Mouse (Mus musculus) heart, postnatal 14 days (tissue): ENCODE results near the gene Rpgrip1l. TPM values are rescaled to one million over a fixed set of nuclear protein-coding genes. Genes with fewer than 3 reads are reported as not detected.

Source experiments
- DNase-seq, 2 experiments: peaks; one replicate each; pipeline ENCODE4 v3.0.0; 2021 to 2022
- intact Hi-C: fragments of 180-260 bp; cut with DNase I; formaldehyde crosslinking; loops from one replicate; pipeline ENCODE4 v1.15.1; 2025
- total RNA-seq, 2 experiments: library from RNA; stranded (reverse); gene quantifications; 2 replicates each; pipeline ENCODE4 v1.2.3; 2021

The Rpgrip1l gene
- total RNA-seq, 2 experiments from 2014 or later: 3.2 to 3.6 TPM

DNA sequence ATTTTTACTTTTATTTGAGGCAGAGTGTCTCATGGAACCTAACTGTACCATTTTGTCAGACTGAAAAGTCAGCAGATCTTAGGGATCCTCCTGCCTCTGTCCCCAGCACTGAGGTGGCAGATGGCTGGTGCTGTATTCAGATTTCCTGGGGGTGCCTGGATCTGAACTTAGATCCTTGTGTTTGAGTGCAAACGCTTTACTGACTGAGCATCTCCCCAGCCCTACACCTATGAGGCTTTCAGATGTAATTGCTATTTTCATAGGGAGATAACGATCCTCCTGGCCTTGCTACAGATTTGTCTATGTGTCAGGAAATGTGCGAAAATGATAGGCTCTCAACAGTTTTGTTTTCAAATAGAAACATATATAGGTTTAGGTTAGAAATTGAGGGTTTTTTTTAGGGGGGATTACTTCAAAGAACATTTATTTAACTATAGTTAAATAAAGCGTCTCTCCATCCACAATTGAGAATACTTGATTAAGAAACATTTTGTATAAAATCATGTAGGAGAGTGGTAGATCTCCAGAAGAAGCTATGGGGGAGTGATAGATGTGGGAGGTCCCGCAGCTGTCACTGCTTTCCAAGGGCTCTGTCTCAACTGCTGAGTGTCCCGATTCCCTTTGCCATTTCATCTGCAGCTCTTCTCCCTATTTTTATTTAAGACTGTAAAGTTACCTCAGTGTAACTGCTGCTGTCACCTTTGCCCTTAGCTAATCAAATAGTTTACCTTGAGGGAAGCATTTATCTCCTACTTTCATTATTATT is 25.5 kb upstream of the Rpgrip1l start:
- intact Hi-C loops: no loop called here
- DNase-seq: no peak

DNA sequence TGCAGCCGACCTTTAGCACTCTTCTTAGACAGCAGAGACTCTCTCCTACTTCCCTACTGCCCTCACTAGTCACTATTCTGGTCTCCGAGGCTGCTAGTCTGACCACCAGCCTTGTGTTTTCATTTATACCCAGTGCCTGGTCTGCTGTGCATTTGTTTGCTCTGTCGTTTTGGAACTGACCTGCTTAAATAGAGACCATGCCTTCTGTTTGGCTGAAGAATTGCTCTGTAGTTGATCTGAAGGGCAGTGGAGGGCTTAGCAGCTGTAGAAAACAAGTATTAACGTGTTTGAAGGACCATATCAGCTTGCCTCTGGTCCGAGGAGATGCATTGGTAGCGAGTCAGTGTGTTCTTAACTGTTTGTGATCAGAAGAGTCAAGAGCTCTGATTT is 16.4 kb upstream of the Rpgrip1l start:
- intact Hi-C loops: no loop called here

DNA sequence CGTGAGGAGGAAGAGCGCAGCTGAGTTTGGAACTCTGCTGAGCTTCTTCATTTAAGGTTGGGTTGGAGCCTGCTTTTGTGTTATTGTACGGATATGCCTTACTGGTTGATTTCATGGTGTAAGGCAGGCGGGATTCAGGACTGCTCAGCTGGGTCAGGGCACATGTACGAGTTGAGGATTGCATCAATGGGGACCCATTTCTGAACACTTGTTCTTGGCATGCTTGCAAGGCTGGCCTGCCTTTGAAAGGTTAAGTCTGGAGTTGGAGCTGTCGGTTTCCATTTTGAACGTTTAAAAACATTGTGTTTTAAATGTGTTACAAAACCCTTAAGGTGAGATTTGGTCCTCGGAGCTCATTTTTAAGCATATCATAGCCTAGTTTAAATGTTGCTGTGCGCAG is 16.0 kb upstream of the Rpgrip1l start:
- intact Hi-C loops: no loop called here
- DNase-seq: no peak

More for the DNA sequence above, 16.4 kb upstream of the Rpgrip1l start:
- DNase-seq: no peak

DNA sequence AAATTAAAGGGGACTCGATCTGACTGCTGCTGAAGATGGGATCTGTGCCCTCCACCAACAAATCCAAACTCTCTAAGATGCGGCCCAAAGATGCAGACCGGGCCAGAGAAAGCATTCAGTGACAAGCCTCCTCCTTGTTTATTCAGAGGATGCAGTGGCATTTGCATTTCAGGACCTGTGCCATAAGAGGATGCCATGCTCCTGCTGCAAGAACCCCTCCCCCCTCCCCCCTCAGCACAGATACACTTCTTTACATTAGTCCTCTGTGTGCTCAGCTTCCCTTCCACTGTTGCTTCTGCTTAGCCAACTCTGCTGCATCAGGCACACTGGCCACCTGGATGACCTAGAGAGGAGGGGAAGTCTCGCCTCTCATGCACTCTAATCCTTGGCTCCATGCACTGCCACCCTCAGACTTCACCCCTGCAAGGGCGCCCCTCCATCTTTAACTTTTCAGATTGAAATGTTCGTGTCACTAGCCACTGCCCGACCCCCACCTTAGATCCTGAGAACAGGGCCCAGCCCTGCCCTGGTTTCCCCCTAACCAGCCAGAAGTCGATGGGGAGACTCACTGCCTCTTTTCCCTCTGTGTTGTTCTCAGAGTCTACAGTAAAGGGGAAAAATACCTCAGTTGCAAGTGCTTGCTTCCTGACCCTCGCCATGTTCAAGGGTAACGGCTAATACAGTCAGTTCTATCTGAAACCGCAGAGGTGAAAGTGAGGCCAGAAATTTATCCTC is 14.6 kb upstream of the Rpgrip1l start:
- intact Hi-C loops: no loop called here

DNA sequence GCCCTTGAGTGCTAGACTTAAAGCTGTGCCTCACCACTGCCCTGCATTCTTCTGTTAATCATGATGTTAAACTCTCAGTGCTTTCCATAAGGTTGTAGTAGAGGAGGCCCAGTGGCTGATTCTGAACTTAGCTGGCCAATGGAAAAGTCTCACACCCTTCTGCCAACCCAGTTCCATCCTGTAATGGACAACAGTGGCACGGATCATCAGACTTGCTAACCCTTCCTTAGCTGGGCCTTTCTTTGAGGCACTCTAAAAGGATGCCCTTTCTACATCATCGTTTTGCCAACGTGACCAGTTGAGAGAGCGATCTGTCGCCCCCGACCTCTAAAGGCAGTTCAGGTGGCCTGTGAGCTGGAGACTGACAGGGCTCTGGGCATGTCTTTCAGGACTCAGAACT is 13.9 kb upstream of the Rpgrip1l start:
- DNase-seq: no peak
- intact Hi-C loops: no loop called here

More for the DNA sequence above, 14.6 kb upstream of the Rpgrip1l start:
- DNase-seq: no peak

DNA sequence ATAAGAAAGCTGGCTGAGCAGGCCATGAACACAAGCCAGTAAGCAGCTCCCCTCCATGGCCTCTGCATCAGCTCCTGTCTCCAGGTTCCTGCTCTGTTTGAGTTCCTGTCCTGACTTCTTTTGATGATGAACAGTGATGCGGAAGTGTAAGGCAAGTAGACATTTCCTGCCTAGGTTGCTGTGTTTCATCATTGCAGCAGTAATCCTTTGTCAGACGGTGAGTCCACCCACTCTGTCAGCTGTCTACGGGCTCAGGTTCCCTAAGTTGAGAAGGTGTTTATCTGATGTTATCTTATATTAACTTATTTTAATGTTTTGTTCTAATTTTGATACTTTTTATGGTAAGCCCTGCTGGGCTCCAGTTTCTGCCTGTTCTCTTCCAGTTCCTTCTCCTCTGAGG is 13.0 kb upstream of the Rpgrip1l start:
- intact Hi-C loops: no loop called here
- no peak for DNase-seq

DNA sequence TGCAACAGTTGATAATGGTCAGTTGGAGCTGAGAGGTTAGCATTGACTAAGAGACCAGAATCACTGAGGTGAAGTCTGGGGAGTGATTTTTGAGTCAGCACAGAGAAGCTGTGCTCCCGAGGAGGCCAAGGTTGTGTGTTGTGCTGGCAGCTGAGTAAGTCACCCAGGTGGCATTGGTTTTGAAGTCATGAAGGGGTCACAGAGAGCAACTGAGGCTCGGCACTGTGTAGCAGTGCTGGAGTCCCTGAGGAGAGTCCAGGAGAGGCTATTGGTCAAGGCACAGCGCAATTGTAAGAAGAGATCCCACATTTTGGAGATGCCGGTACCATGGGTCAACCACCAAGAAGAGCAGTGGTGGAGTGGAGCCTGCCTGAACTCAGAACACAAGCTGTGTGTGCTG is 11.9 kb upstream of the Rpgrip1l start:
- intact Hi-C loops: no loop called here
- no peak for DNase-seq

DNA sequence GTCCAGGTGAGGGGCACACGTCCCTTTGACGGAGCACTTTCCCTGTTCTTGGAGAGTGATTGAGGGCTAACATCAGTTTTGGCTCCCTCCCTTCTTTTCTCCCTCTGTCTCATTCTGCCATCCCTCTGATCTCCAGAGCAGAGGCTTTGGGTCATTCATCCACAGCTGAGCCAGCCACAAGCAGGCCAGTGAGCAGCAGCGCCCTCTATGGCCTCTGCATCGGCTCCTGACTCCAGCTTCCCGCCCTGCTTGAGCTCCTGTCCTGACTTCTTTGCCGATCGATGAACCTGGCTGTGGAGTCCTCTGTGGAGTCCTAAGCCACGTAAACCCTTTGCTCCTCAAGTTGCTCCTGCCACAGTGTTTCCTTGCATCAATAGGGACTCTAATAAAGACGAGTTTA is 11.2 kb upstream of the Rpgrip1l start:
- intact Hi-C loops: no loop called here
- peak in 1 of 2 experiments; percentile 40 for DNase-seq

DNA sequence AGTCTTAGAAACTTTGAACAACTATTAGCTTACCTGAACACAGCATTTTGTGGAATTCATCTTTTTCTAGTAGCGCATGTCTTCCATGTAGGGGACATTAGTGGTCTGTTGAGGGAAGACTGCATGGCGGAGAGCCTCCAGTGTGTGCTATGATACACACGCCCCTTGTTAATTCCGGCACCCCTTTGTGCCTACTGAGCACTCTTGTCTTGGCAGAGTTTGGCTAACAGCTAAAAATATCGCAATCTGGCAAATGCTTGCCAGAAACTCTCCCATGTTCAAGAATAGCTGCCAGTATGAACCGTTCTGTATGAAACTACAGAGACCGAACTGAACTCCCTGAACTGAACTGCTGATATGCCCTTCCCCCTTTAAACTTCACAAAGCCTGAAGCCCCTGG is 10.4 kb upstream of the Rpgrip1l start:
- peak in 1 of 2 experiments; percentile 19 for DNase-seq
- intact Hi-C loops: no loop called here

DNA sequence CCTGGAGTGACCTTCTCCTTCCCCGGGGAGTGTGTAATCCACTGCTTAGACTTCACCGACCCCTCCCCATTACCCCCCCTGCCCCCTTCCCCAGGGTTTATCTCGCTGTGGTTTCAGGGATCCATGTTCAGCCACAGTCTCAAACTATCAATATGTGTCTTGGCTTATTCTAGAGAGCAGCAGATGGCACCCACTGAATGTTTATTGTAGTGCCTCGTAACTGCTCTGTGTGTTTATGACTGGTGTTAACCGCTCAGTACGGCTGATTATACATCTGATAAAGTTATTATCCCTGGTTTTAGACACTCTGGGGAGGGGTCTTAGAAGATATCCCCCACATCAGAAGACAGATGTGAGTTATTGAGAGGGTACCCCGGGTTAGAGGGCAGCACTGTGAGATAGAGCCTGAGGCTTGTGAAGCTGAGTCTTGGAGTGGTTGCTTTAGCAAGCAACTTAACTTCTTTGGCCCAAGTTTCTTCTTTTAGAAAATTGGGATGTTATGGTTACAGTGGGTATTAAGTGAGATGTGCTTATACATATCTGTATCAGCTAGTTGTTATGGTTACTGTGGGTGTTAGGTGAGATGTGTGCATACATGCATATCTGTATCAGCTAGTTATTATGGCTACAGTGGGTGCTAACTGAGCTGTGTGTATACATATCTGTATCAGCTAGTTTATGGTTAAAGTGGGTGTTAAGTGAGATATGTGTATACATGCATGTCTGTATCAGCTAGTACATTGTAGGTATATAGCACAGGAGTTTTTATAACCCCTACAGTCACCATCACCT is 6.1 kb upstream of the Rpgrip1l start:
- intact Hi-C loops: loop anchor here (10.0 kb wide), 1 partner anchor 1046 kb away; no protein-coding TSS in a partner anchor
- DNase-seq: no peak

DNA sequence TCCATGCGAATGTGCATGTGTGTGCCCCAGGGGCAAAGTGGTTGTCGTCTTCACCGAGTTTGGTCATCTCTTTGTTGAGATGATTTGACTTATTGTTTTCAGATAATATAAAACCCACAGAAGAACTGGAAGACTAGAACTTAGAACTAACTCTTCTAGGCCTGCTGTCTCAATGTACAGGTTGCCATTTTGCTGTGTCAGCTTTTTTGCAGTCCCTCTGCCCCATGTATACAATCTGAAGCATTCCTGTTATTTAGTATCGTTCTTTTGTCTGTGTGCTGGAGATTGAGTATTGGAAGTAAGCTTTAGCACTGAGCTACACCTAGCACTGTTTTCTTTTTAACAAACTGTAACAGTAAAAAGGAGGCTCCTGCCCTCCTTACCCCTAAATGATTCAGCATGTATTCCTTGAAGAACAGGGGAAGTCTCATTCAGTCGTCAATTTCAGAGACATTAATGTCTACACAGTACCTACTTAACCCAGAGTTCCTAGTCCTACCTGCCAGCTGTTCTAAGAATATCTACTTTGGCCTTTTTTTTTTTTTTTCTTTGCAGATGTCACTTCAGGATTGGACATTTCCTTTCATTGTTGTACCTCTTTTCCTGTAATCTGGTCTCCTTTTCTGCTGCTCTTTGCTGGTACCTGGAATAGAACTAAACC is 4.6 kb upstream of the Rpgrip1l start:
- intact Hi-C loops: loop anchor here (10.0 kb wide), 1 partner anchor 1047 kb away; no protein-coding TSS in a partner anchor
- no peak for DNase-seq

DNA sequence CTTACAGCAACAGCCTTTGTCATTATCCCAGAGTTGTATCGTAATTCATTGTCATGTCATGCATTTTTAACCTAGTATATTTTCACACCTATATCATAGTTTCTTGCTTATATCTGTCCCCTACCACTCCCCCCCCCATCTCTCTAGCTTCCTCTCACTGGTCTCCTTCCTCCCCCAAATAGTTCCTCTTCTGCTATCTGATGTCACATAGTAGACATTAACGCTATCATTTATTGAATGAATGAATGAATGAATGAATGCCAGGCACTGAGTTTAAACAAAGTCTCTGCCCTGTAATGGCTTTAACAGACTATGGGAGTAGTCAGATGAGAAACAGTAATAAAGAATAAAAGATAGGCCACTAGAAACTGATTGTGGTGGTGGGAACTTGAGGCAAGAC is 720 bp downstream of the Rpgrip1l start:
- DNase-seq: no peak
- intact Hi-C loops: loop anchor here (10.0 kb wide), 1 partner anchor 1052 kb away; no protein-coding TSS in a partner anchor

DNA sequence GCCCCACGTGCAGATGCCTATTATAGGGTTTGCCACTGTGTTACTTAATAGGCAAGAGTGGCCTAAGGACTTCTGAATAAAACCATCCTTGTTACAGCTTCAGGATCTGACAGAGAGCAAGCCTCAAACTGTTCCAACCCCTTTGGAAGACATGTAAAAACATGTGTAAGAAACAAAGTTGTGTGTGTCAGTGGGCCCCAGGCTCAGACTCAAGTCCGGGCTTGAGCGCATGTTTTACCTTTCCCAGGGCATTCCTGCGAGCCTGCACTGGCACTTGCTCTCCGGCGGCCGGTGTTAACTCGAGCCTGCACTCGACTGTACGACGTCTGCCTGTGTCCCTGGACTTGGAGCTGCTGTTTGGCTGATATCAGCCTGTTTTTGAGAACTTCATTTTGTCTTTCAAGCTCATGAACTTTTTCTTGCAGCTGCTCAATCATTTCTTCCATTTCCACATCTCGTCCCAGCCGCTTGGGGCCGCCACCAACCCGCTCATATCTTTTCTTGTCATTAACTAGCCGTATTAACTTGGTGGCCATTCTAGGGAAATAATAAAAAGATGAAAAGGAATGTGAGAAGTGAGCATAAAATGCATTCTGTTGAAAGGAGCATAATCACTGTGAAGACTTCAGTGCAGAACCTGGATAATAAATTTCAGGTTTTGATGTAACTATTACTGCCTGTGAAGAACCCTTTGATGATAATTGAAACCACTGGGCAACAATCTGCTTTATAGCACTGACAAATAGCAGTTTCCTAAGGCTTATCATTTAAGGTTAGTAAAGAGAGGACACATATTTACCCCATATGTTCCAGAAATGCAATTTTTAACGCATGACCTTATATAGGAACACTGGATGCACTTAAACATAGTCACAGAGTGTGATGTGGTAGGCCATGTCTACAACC is 8.3 kb downstream of the Rpgrip1l start:
- intact Hi-C loops: no loop called here
- no peak for DNase-seq

DNA sequence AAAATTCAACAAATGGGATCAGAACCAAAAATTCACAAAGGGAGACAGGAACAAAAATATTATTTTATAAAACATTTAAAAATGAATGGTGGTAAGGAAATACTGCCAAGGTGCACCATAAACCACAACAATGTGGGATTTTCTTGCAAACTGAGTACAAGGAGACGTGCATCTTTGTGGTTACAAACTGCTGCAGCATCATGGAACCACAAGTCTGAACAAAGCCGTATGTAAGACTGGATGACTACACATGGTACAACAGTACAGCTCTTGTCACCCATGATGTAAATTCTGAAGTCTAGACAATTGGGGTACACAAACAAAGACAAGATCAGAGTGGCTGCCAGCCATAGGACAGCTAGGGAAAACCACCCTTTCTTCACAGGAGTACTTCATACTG is 14.4 kb downstream of the Rpgrip1l start:
- intact Hi-C loops: no loop called here
- DNase-seq: no peak

DNA sequence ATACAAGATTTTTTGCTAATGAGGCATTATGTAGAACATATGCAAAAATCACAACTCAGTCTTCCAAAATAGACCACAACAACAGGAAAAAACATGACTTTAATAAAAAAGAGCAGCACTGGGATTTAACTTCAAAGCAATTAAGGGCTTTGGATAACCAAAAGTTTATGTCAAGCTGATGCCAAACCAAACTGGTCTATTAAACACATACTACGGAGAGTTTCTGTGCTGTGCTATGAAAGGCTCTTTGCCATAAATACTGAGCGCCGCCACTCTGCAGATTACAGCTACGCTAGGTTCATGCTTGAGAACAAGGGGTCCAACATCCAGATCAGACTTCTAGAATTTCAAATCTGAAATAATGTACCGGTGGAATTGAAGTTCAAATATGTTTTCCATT is 17.3 kb downstream of the Rpgrip1l start:
- intact Hi-C loops: no loop called here
- no peak for DNase-seq

DNA sequence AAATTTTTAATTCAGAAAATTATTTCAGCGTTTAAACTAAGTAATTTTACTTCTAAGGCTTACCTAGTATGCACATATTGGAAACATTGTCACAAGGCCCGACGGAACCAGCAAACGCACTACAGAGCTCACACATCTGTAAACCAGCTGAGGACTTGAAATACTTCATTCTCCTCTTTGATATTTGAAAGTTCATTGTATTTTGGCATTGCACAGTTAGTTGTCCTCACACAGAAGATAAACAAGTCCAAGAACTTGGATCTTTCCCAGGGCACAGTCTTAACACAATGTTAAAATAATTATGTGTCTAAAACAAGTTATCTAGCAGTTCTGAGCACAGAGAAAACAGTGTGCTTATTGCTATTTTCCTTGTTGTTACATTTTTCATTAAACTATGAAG is 22.5 kb downstream of the Rpgrip1l start:
- DNase-seq: no peak
- intact Hi-C loops: no loop called here

DNA sequence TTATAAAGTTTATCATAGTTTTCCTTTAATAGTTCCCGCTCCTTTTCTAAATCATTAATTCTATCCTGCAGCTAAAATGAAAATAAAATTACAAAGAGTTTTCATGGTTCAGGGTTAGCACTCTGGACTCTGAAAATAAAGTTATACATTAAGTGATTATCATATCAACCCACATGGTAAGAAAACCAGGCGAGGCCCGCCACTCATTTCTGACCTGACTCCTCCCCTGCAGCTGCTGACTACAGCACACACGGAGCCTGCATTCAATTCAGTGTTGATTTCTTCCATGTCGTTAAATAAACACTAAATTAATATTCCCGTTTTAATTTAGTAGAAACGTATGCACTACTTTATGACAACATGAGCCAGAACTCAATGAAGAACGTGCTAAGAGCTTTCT is 26.8 kb downstream of the Rpgrip1l start:
- DNase-seq: no peak
- intact Hi-C loops: no loop called here

DNA sequence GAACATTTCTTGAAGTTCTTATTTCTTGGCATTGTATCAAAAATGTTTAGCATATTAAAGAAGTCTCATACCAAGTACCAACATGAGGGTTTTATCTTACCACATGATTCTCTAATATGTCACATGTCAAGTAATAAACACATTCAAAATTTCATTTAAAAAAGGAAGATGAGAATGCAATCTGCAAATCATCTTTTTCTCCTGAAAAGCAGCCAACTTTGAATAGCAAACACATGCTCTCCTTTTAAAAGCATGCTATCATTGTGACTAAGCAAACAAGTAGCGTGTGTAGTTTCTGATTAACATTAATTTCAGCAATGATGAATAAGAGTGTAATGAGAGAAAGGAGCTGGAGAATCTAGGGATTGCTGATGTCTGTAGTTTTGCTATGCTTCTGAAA is 29.2 kb downstream of the Rpgrip1l start:
- intact Hi-C loops: no loop called here
- DNase-seq: no peak

DNA sequence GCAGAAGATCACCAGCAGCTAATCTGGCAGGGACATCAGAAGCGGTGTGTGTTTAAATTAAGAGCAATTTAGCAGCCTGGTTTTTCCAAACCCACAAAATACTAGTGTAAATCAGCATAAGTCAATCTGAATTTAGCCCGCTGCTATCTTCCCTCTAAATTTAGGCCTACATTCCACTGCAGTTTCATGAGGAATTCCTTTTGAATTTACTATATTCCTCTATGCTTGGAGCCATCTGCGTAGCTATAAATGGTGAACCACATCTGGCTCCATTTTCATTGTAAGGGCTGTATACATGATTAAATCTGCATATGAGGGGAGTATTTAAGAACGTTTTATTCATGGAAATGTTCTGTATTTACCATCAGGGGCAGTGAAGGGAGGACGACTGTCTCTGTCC is 30.4 kb downstream of the Rpgrip1l start:
- DNase-seq: no peak
- intact Hi-C loops: no loop called here

DNA sequence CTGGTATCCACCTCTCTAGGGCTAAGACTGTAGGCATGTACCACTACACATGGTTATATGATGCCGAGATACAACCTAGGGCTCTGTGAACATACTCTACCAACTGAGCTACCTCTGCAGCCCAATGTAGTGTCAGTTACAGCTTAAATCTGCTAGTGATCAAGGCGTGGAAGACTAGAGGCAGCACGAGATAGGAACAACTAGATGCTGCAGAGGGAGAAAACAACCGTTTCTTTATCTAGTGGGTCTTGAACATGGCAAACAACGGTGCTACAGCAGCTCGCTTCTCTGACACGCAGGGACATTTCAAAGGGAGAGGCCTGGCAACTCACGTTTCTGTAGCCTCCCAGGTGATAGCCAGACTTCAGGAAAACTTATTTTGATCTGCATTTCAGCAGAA is 31.5 kb downstream of the Rpgrip1l start:
- intact Hi-C loops: no loop called here
- DNase-seq: no peak
